Mouse (Mus musculus) layer of hippocampus, postnatal 10 days (tissue): ENCODE measurements at regions not wholly inside any gene's neighbourhood (a gene's known extent, or its start where the extent isn't known, plus 50 kb on each side); places are given as distances from the start of the nearest gene placed in this dataset.

ENCODE experiments used
- DNase-seq, 2 experiments: peaks; one replicate each; pipeline ENCODE4 v3.0.0; 2021; ENCODE audit warnings: low spot score in 2 of 2

- peak; percentile 17 to 30 for DNase-seq
Measured at GRCm38 (mm10) chr8:34462262-34462661, 350.7 kb upstream of the Gm10131 start.

- DNase-seq = no peak
Measured at GRCm38 (mm10) chr8:34458300-34458699, 346.8 kb upstream of the Gm10131 start.

- DNase-seq = peak in 1 of 2 experiments; percentile 8
Measured at GRCm38 (mm10) chr8:34456543-34456942, 345.0 kb upstream of the Gm10131 start.

GRCm38 (mm10) chr8:34455376-34455775 is 343.8 kb upstream of the Gm10131 start:
- DNase-seq = no peak

- DNase-seq = no peak
Measured at GRCm38 (mm10) chr8:34452811-34453210, 341.3 kb upstream of the Gm10131 start.

GRCm38 (mm10) chr8:34451211-34452000 is 339.9 kb upstream of the Gm10131 start:
- no peak for DNase-seq

GRCm38 (mm10) chr8:34449391-34450044 is 338.0 kb upstream of the Gm10131 start:
- no peak for DNase-seq

GRCm38 (mm10) chr8:34447880-34448830 is 336.6 kb upstream of the Gm10131 start:
- DNase-seq = no peak

GRCm38 (mm10) chr8:34442688-34443087 is 331.2 kb upstream of the Gm10131 start:
- DNase-seq = no peak

GRCm38 (mm10) chr8:34441756-34442155 is 330.2 kb upstream of the Gm10131 start:
- DNase-seq = no peak

GRCm38 (mm10) chr8:34440771-34441170 is 329.2 kb upstream of the Gm10131 start:
- DNase-seq = no peak

GRCm38 (mm10) chr8:34438771-34439170 is 327.2 kb upstream of the Gm10131 start:
- DNase-seq = no peak

GRCm38 (mm10) chr8:34431985-34432384 is 320.4 kb upstream of the Gm10131 start:
- DNase-seq = no peak

GRCm38 (mm10) chr8:34429231-34429630 is 317.7 kb upstream of the Gm10131 start:
- DNase-seq = no peak

- no peak for DNase-seq
Measured at GRCm38 (mm10) chr8:34401571-34401970, 290.0 kb upstream of the Gm10131 start.

GRCm38 (mm10) chr8:34398914-34399813 is 287.6 kb upstream of the Gm10131 start:
- DNase-seq = no peak

GRCm38 (mm10) chr8:34397583-34398411 is 286.3 kb upstream of the Gm10131 start:
- no peak for DNase-seq

- DNase-seq = no peak
Measured at GRCm38 (mm10) chr8:34397225-34397582, 285.7 kb upstream of the Gm10131 start.

- DNase-seq = peak; percentile 60 to 69
Measured at GRCm38 (mm10) chr8:34392981-34393828, 281.7 kb upstream of the Gm10131 start.
